Mouse (Mus musculus): Measurements from ENCODE around the gene Olfr279. TPM values are rescaled to one million over a fixed set of nuclear protein-coding genes. Genes with fewer than 3 reads are reported as not detected.
A peak's percentile ranks its signal among the peaks of the same experiment; 100 is the strongest.

The Olfr279 gene
- total RNA-seq, 1 experiment, result 0.04 TPM

GRCm38 (mm10) chr15:98543341-98543740 is 51.1 kb downstream of the Olfr279 start:
- no peak overlapping the region for H3K4me3 ChIP-seq (ENCODE audit: insufficient read depth in 1 of 2, low read depth in 1 of 2, low read length in 2 of 2, poor library complexity in 1 of 2, severe bottlenecking in 1 of 2)
- no peak for DNase-seq (ENCODE audit: low read depth, low spot score)
- no peaks in the 10 kb centered on the region for H3K9me3 ChIP-seq (ENCODE audit: control insufficient read depth, insufficient read depth, low read depth, low read length)
- H3K36me3 ChIP-seq (ENCODE audit: control insufficient read depth, insufficient read depth, low read length, poor library complexity, severe bottlenecking), result peaks cover 38% of the 10 kb centered on the region
- in situ Hi-C loops (cut with MboI; ENCODE audit: low sequenced_read_pairs in 2 of 2, unreplicated experiment in 2 of 2), result no loop called here
- H3K27ac ChIP-seq (ENCODE audit: insufficient read depth, low read depth, low read length, poor library complexity, severe bottlenecking), result no peak overlapping the region
- TF ChIP-seq ZC3H11A (IDR thresholded peaks at IDR 0.05; ENCODE audit: borderline replicate concordance, low read depth, low read length) (no peak), MAFK (IDR thresholded peaks at IDR 0.05; ENCODE audit: insufficient read depth, low read depth, low read length) (no peak), CHD2 (IDR thresholded peaks at IDR 0.05; ENCODE audit: low read depth, low read length) (no peak), ZNF384 (IDR thresholded peaks at IDR 0.05; ENCODE audit: low read depth, low read length) (no peak), HCFC1 (IDR thresholded peaks at IDR 0.05; ENCODE audit: borderline replicate concordance, insufficient read depth, low read length) (no peak)
- H3K9ac ChIP-seq (ENCODE audit: insufficient read depth, low read depth, low read length, poor library complexity, severe bottlenecking), result 0 out of 2 replicates have a peak overlapping the region, but pooled peaks have one; percentile 11
- peaks cover 4% of the 10 kb centered on the region in 2 experiments; a peak in 3 of 4 replicates for H3K4me1 ChIP-seq (ENCODE audit: control insufficient read depth in 2 of 2, insufficient read depth in 2 of 2, low read length in 2 of 2, poor library complexity in 1 of 2)

- no peaks in the 10 kb centered on the region for H3K9me3 ChIP-seq (ENCODE audit: control insufficient read depth, insufficient read depth, low read depth, low read length)
- H3K27ac ChIP-seq (ENCODE audit: insufficient read depth, low read depth, low read length, poor library complexity, severe bottlenecking), result peak overlapping the region; percentile 33; the same call in 1 of the 2 replicates
- DNase-seq (ENCODE audit: low read depth, low spot score), result no peak
- no peak overlapping the region for H3K4me3 ChIP-seq (ENCODE audit: insufficient read depth in 1 of 2, low read depth in 1 of 2, low read length in 2 of 2, poor library complexity in 1 of 2, severe bottlenecking in 1 of 2)
- peaks cover 4% of the 10 kb centered on the region in 2 experiments; a peak in 3 of 4 replicates for H3K4me1 ChIP-seq (ENCODE audit: control insufficient read depth in 2 of 2, insufficient read depth in 2 of 2, low read length in 2 of 2, poor library complexity in 1 of 2)
- TF ChIP-seq MAFK (IDR thresholded peaks at IDR 0.05; ENCODE audit: insufficient read depth, low read depth, low read length) (no peak), CHD2 (IDR thresholded peaks at IDR 0.05; ENCODE audit: low read depth, low read length) (no peak)
- peaks cover 35% of the 10 kb centered on the region for H3K36me3 ChIP-seq (ENCODE audit: control insufficient read depth, insufficient read depth, low read length, poor library complexity, severe bottlenecking)
- no peak overlapping the region for H3K9ac ChIP-seq (ENCODE audit: insufficient read depth, low read depth, low read length, poor library complexity, severe bottlenecking)
- in situ Hi-C loops (cut with MboI; ENCODE audit: low sequenced_read_pairs in 2 of 2, unreplicated experiment in 2 of 2), result no loop called here
These were observed 52.9 kb downstream of the Olfr279 start for GRCm38 (mm10) chr15:98545151-98545550.

- in situ Hi-C loops (cut with MboI; ENCODE audit: low sequenced_read_pairs in 2 of 2, unreplicated experiment in 2 of 2), result no loop called here
- H3K36me3 ChIP-seq (ENCODE audit: control insufficient read depth, insufficient read depth, low read length, poor library complexity, severe bottlenecking), result peaks cover 42% of the 10 kb centered on the region
- no peak overlapping the region for H3K4me3 ChIP-seq (ENCODE audit: insufficient read depth in 1 of 2, low read depth in 1 of 2, low read length in 2 of 2, poor library complexity in 1 of 2, severe bottlenecking in 1 of 2)
- no peak overlapping the region for H3K9ac ChIP-seq (ENCODE audit: insufficient read depth, low read depth, low read length, poor library complexity, severe bottlenecking)
- H3K4me1 ChIP-seq (ENCODE audit: control insufficient read depth in 2 of 2, insufficient read depth in 2 of 2, low read length in 2 of 2, poor library complexity in 1 of 2), result peaks cover 4% of the 10 kb centered on the region in 2 experiments; a peak in 3 of 4 replicates
- DNase-seq (ENCODE audit: low read depth, low spot score), result no peak
- H3K27ac ChIP-seq (ENCODE audit: insufficient read depth, low read depth, low read length, poor library complexity, severe bottlenecking), result no peak overlapping the region
- TF ChIP-seq MAFK (IDR thresholded peaks at IDR 0.05; ENCODE audit: insufficient read depth, low read depth, low read length) (peak; percentile 87), ZNF384 (IDR thresholded peaks at IDR 0.05; ENCODE audit: low read depth, low read length) (no peak)
- H3K9me3 ChIP-seq (ENCODE audit: control insufficient read depth, insufficient read depth, low read depth, low read length), result no peaks in the 10 kb centered on the region
These were observed 54.6 kb downstream of the Olfr279 start for GRCm38 (mm10) chr15:98546843-98547242.

Other genes starting within 250 kb of the Olfr279 start
- 0.48 TPM in 1 of 2 replicates, not detected in the other for gene H1fnt, start 235.1 kb upstream of the Olfr279 start, total RNA-seq (2012; rRNA removed)
- gene Zfp641, start 196.2 kb upstream of the Olfr279 start, total RNA-seq (2012; rRNA removed), result 0.05 and 0.31 TPM in 2 replicates
- gene Olfr285, start 175.0 kb upstream of the Olfr279 start, total RNA-seq (2012; rRNA removed), result not detected in 2 replicates
- not detected in 2 replicates for gene Olfr284, start 151.4 kb upstream of the Olfr279 start, total RNA-seq (2012; rRNA removed)
- gene Olfr283, start 111.5 kb upstream of the Olfr279 start, total RNA-seq (2012; rRNA removed), result not detected in 2 replicates
- not detected in 2 replicates for gene Olfr282, start 61.2 kb upstream of the Olfr279 start, total RNA-seq (2012; rRNA removed)
- not detected in 2 replicates for gene Olfr281, start 39.8 kb upstream of the Olfr279 start, total RNA-seq (2012; rRNA removed)
- not detected in 2 replicates for gene OR5BS1P, start 22.5 kb upstream of the Olfr279 start, total RNA-seq (2012; rRNA removed)
- gene Lalba, start 9.7 kb upstream of the Olfr279 start, total RNA-seq (2012; rRNA removed), result not detected in 2 replicates
- gene Kansl2, start 41.9 kb downstream of the Olfr279 start, total RNA-seq (2012; rRNA removed), result 95.0 and 111 TPM in 2 replicates
- gene Ccnt1, start 78.5 kb downstream of the Olfr279 start, total RNA-seq (2012; rRNA removed), result 53.1 and 59.1 TPM in 2 replicates
- not detected in 2 replicates for gene 4930415O20Rik, start 78.6 kb downstream of the Olfr279 start, total RNA-seq (2012; rRNA removed)
- gene Adcy6, start 117.7 kb downstream of the Olfr279 start, total RNA-seq (2012; rRNA removed), result 9.0 and 15.3 TPM in 2 replicates
- 27.3 and 32.0 TPM in 2 replicates for gene Cacnb3, start 138.4 kb downstream of the Olfr279 start, total RNA-seq (2012; rRNA removed)
- 147 and 151 TPM in 2 replicates for gene Ddx23, start 170.5 kb downstream of the Olfr279 start, total RNA-seq (2012; rRNA removed)
- gene Rnd1, start 185.1 kb downstream of the Olfr279 start, total RNA-seq (2012; rRNA removed), result 5.7 and 7.6 TPM in 2 replicates
- 0.26 and 0.76 TPM in 2 replicates for gene Ccdc65, start 215.8 kb downstream of the Olfr279 start, total RNA-seq (2012; rRNA removed)
- gene Fkbp11, start 235.8 kb downstream of the Olfr279 start, total RNA-seq (2012; rRNA removed), result 105 and 119 TPM in 2 replicates

Data from ES-E14 (cell line).